ENCODE assay signal across 8 mouse cellular contexts in the genomic region with DNA sequence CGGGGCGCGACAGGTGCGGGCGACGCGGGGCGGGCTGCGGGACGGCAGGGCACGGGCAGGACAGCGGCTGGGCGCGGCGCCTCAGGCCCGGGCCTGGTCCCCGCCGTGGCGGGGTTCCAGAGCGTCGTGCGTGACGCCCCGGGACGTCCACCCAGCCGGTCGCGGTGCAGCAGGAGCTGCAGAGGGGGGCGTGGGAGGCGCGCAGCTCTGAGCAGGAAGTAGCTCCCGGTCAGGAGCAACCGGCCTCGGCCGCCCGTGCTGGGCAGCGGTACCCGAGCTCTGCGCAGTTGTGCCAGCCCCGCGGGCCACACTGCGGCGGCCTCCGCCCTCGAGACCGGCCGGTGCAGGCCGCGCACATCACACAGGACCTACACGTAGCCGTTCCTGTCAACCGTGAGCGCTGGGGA. TPM values are rescaled to one million over a fixed set of nuclear protein-coding genes. Genes with fewer than 3 reads are reported as not detected.
DNase-seq lines count a peak whose midpoint lies in the region; ATAC-seq lines count a peak whose summit lies in the region.

No protein-coding gene starts in this region.

- 0% methylated on average over 46 of the region's 53 CpGs for WGBS in neural tube, embryonic 11.5 days
- WGBS in forebrain, embryonic 14.5 days, result under 1% methylated on average over 52 of the region's 53 CpGs
- under 1% methylated on average over 42 of the region's 53 CpGs for WGBS in liver, embryonic 16.5 days (ENCODE audit: insufficient replicate concordance)
- WGBS in neural tube, embryonic 15.5 days, result under 1% methylated on average over 48 of the region's 53 CpGs

- H3K4me2 ChIP-seq in neural tube, embryonic 11.5 days (ENCODE audit: low read depth), result peak overlapping the region; percentile 94
- peak overlapping the region; percentile 94 for H3K4me2 ChIP-seq in forebrain, embryonic 14.5 days (ENCODE audit: low read length)
- peak overlapping the region; percentile 93 for H3K4me2 ChIP-seq in liver, embryonic 16.5 days (ENCODE audit: low read depth, low read length)
- H3K4me2 ChIP-seq in neural tube, embryonic 15.5 days, result peak overlapping the region; percentile 86

- H3K27ac ChIP-seq in neural tube, embryonic 11.5 days (ENCODE audit: low read depth, low read length), result peak overlapping the region; percentile 34; the same call in 1 of the 2 replicates
- H3K27ac ChIP-seq in forebrain, embryonic 14.5 days (ENCODE audit: low read depth, low read length), result no peak overlapping the region
- 0 out of 2 replicates have a peak overlapping the region, but pooled peaks have one; percentile 31 for H3K27ac ChIP-seq in liver, embryonic 16.5 days (ENCODE audit: low read length)
- H3K27ac ChIP-seq in neural tube, embryonic 15.5 days (replicated peaks), result peak overlapping the region; percentile 79

- H3K4me3 ChIP-seq in neural tube, embryonic 11.5 days (ENCODE audit: low read depth, low read length), result peak overlapping the region; percentile 81
- peak overlapping the region; percentile 77 for H3K4me3 ChIP-seq in forebrain, embryonic 14.5 days (ENCODE audit: low read depth, low read length)
- H3K4me3 ChIP-seq in liver, embryonic 16.5 days (ENCODE audit: low read depth, low read length), result peak overlapping the region; percentile 80
- peak overlapping the region; percentile 85 for H3K4me3 ChIP-seq in neural tube, embryonic 15.5 days (replicated peaks)

- ATAC-seq in neural tube, embryonic 11.5 days (ENCODE audit: insufficient read depth, low FRiP score, low TSS enrichment), result peak; percentile 84
- ATAC-seq in forebrain, embryonic 14.5 days, result no peak; the same call in 1 of the 2 replicates
- peak; percentile 64 for ATAC-seq in liver, embryonic 16.5 days (ENCODE audit: low read depth)
- peak; percentile 87 for ATAC-seq in neural tube, embryonic 15.5 days (ENCODE audit: low FRiP score)

- H3K9ac ChIP-seq in neural tube, embryonic 11.5 days (ENCODE audit: low read length), result peak overlapping the region; percentile 71
- peak overlapping the region; percentile 75 for H3K9ac ChIP-seq in forebrain, embryonic 14.5 days (ENCODE audit: low read length)
- H3K9ac ChIP-seq in liver, embryonic 16.5 days (ENCODE audit: low read depth, low read length), result peak overlapping the region; percentile 76
- peak overlapping the region; percentile 80 for H3K9ac ChIP-seq in neural tube, embryonic 15.5 days (replicated peaks)

- H3K36me3 ChIP-seq in neural tube, embryonic 11.5 days (ENCODE audit: control insufficient read depth, insufficient read depth, low read length), result no peaks in the 10 kb centered on the region
- H3K36me3 ChIP-seq in forebrain, embryonic 14.5 days (ENCODE audit: control insufficient read depth, insufficient read depth, low read length), result no peaks in the 10 kb centered on the region
- H3K36me3 ChIP-seq in liver, embryonic 16.5 days (ENCODE audit: control insufficient read depth, insufficient read depth), result no peaks in the 10 kb centered on the region
- no peaks in the 10 kb centered on the region for H3K36me3 ChIP-seq in neural tube, embryonic 15.5 days

- peaks cover 7% of the 10 kb centered on the region; the same call in 1 of the 2 replicates for H3K4me1 ChIP-seq in neural tube, embryonic 11.5 days (ENCODE audit: control insufficient read depth, insufficient read depth, low read length)
- H3K4me1 ChIP-seq in forebrain, embryonic 14.5 days (ENCODE audit: control insufficient read depth, insufficient read depth, low read length), result peaks cover 10% of the 10 kb centered on the region; the same call in 1 of the 2 replicates
- peaks cover 9% of the 10 kb centered on the region for H3K4me1 ChIP-seq in liver, embryonic 16.5 days (ENCODE audit: control insufficient read depth, low read depth, low read length)
- H3K4me1 ChIP-seq in neural tube, embryonic 15.5 days, result peaks cover 29% of the 10 kb centered on the region

- H3K9me3 ChIP-seq in neural tube, embryonic 11.5 days (ENCODE audit: control insufficient read depth, low read length), result no peaks in the 10 kb centered on the region
- H3K9me3 ChIP-seq in forebrain, embryonic 14.5 days (replicated peaks; ENCODE audit: control insufficient read depth, low read length), result no peaks in the 10 kb centered on the region
- H3K9me3 ChIP-seq in liver, embryonic 16.5 days (replicated peaks; ENCODE audit: control insufficient read depth, low read length), result no peaks in the 10 kb centered on the region
- no peaks in the 10 kb centered on the region for H3K9me3 ChIP-seq in neural tube, embryonic 15.5 days (replicated peaks)

- peaks cover 5% of the 10 kb centered on the region; the same call in 1 of the 2 replicates for H3K27me3 ChIP-seq in neural tube, embryonic 11.5 days (ENCODE audit: control insufficient read depth, insufficient read depth, low read length)
- H3K27me3 ChIP-seq in forebrain, embryonic 14.5 days (replicated peaks; ENCODE audit: control insufficient read depth, insufficient read depth, low read length), result 0 out of 2 replicates have a peak, but pooled peaks cover 2% of the 10 kb centered on the region
- H3K27me3 ChIP-seq in liver, embryonic 16.5 days (ENCODE audit: control insufficient read depth, insufficient read depth, low read depth, low read length), result peaks cover 15% of the 10 kb centered on the region
- no peaks in the 10 kb centered on the region for H3K27me3 ChIP-seq in neural tube, embryonic 15.5 days (replicated peaks)

- peak; percentile 55 for DNase-seq in neural tube, embryonic 11.5 days (ENCODE audit: low spot score)
- no peak for DNase-seq in neural tube, embryonic 10.5 days (ENCODE audit: extremely low spot score, low spot score)
- peak; percentile 31 for DNase-seq in ZHBTc4 (ENCODE audit: low read depth, low spot score)
- peak; percentile 50 for DNase-seq in forebrain, embryonic 14.5 days (ENCODE audit: low spot score)
- DNase-seq in kidney, adult 8-10 months, result peak; percentile 61 to 66
- DNase-seq in cerebellum, postnatal 25 days, result no peak

RNA-seq across cellular contexts. Expression of a gene that starts 7.3 kb away (rescaled TPM):
- 16.7 and 18.6 TPM in 2 replicates for polyA plus RNA-seq in neural tube, embryonic 11.5 days (2014; fragmentation: Nextera tagmentation; extraction: Ambion mirVana)
- 15.0 and 18.7 TPM in 2 replicates for polyA plus RNA-seq in forebrain, embryonic 14.5 days (2014; fragmentation: Nextera tagmentation; extraction: Ambion mirVana)
- 11.9 and 12.1 TPM in 2 replicates for polyA plus RNA-seq in liver, embryonic 16.5 days (2015; fragmentation: Nextera tagmentation; extraction: Ambion mirVana)
- 25.0 and 26.0 TPM in 2 replicates for polyA plus RNA-seq in neural tube, embryonic 15.5 days (2015; fragmentation: Nextera tagmentation; extraction: Ambion mirVana)

Comparison
In these comparisons a context has a peak if more than half of its experiments do, and no peak if none do; other contexts are left out.
1. DNase-seq: peak in neural tube, embryonic 11.5 days (single experiment), ZHBTc4 (single experiment), forebrain, embryonic 14.5 days (single experiment) and kidney, adult 8-10 months (2 of 2); none in neural tube, embryonic 10.5 days (single experiment) and cerebellum, postnatal 25 days (0 of 2).
2. Peak in every context shown above with its lines, with median percentiles within 50 percentile points of each other: H3K4me2 ChIP-seq, H3K4me3 ChIP-seq and H3K9ac ChIP-seq.